Mouse (Mus musculus) T-cell, adult 66 days (primary cell): Measurements from ENCODE around the gene Scp2d1. TPM values are rescaled to one million over a fixed set of nuclear protein-coding genes. Genes with fewer than 3 reads are reported as not detected.

Experiments
- total RNA-seq, 2 experiments: library from RNA; stranded (reverse); gene quantifications; 3 replicates in 1 of 2; 4 replicates in 1 of 2; pipeline ENCODE4 v1.2.4; 2023

Gene Scp2d1
- not detected for total RNA-seq

GRCm38 (mm10) chr2:144823356-144823755 is at the start of gene Scp2d1:
TSS of gene Scp2d1 (plus strand) at chr2:144823656.

Other genes starting within 250 kb of the Scp2d1 start
- gene Smim26, start 229.6 kb upstream of the Scp2d1 start, total RNA-seq = 10 to 100 TPM; 25.4 to 27.2 TPM
- 10 to 100 TPM; 24.4 to 29.2 TPM for gene Dtd1, start 223.8 kb upstream of the Scp2d1 start, total RNA-seq